ENCODE assay signal across 11 mouse cellular contexts in the genomic region with DNA sequence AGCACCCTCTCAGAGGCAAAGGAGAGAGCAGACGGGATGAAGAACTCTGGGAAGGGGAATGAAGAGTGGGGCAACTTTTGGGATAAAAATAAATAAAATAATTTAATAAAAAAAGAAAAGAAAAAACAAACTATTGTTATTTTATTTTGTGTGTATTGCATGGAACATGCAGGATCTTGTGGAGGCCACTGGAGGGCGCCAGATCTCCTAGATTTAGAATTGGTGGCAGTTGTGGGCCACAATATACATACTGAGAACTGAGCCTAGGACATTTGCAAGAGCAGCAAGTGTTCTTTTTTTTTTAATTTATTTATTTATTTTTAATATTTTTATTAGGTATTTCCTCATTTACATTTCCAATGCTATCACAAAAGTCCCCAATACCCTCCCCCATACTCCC.
A peak's percentile ranks its signal among the peaks of the same experiment; 100 is the strongest.
DNase-seq lines count a peak whose midpoint lies in the region; ATAC-seq and TF ChIP-seq lines count a peak whose summit lies in the region.
"Had no signal": no experiment of that assay in that cellular context is flagged by ENCODE, and none has a peak within 500 bp of the region (broad histone marks: within the 10 kb centered on the region; RNA-seq: fewer than 3 reads in every experiment).

No protein-coding gene starts in this region.

- 23% methylated on average over 2 of the region's 2 CpGs for WGBS in liver, adult 2 months
- 18% methylated on average over 2 of the region's 2 CpGs for WGBS in liver, embryonic 12.5 days (ENCODE audit: insufficient replicate concordance)

- no peak overlapping the region for H3K4me2 ChIP-seq in liver, embryonic 12.5 days

- H3K27me3 ChIP-seq in liver, adult 2 months (ENCODE audit: control insufficient read depth, insufficient read depth, low read length) = no peaks in the 10 kb centered on the region
- no peaks in the 10 kb centered on the region for H3K27me3 ChIP-seq in liver, embryonic 12.5 days (replicated peaks)

- ATAC-seq in liver, embryonic 12.5 days = no peak

- H3K9ac ChIP-seq in liver, adult 2 months (ENCODE audit: low read depth, low read length) = no peak overlapping the region
- H3K9ac ChIP-seq in liver, embryonic 12.5 days = no peak overlapping the region

- no peaks in the 10 kb centered on the region for H3K36me3 ChIP-seq in liver, adult 2 months (ENCODE audit: control insufficient read depth, insufficient read depth, low read length)
- H3K36me3 ChIP-seq in liver, embryonic 12.5 days = no peaks in the 10 kb centered on the region

- TF ChIP-seq POLR2A in liver, adult 2 months (IDR thresholded peaks at IDR 0.05; ENCODE audit: extremely low read depth, insufficient read depth, low read length) = no peak

- H3K27ac ChIP-seq in liver, adult 2 months (replicated peaks; ENCODE audit: insufficient read depth, low read depth, low read length) = no peak overlapping the region
- H3K27ac ChIP-seq in liver, embryonic 12.5 days = no peak overlapping the region

- no peak overlapping the region for H3K4me3 ChIP-seq in liver, adult 2 months (ENCODE audit: insufficient read depth, low read depth, low read length)
- H3K4me3 ChIP-seq in liver, embryonic 12.5 days = no peak overlapping the region

- peak; percentile 5 to 18 for DNase-seq in adrenal gland, postnatal 36 days
- no peak for DNase-seq in adrenal gland, adult 8-10 months
- DNase-seq in liver, adult 2 months (ENCODE audit: extremely low read depth, low read depth, low spot score) = peak; percentile 8
- DNase-seq in ES-CJ7 (ENCODE audit: low read depth, low spot score) = peak; percentile 33
- DNase-seq in embryo, embryonic 10.5 days (ENCODE audit: low spot score) = peak; percentile 5
- no peak for DNase-seq in MN1 (ENCODE audit: low spot score)
- no peak for DNase-seq in layer of hippocampus, postnatal 10 days (ENCODE audit: low spot score in 2 of 2)
- DNase-seq: cerebellum, adult 8-10 months; lung, adult 2 months; thymus, adult 2 months had no signal

- H3K79me2 ChIP-seq in liver, adult 2 months (ENCODE audit: control insufficient read depth, insufficient read depth, low read length) = no peaks in the 10 kb centered on the region

- H3K9me3 ChIP-seq in liver, embryonic 12.5 days (replicated peaks) = no peaks in the 10 kb centered on the region

- TF ChIP-seq CTCF in liver, adult 2 months (IDR thresholded peaks at IDR 0.05; ENCODE audit: low read depth, low read length) = peak; percentile 38; the same call in 1 of the 2 replicates

- no peaks in the 10 kb centered on the region for H3K4me1 ChIP-seq in liver, adult 2 months (ENCODE audit: control insufficient read depth, insufficient read depth, low read length)
- no peaks in the 10 kb centered on the region for H3K4me1 ChIP-seq in liver, embryonic 12.5 days

Comparison
In these comparisons a context has a peak if more than half of its experiments do, and no peak if none do; other contexts are left out.
1. DNase-seq: peak in adrenal gland, postnatal 36 days (2 of 2), liver, adult 2 months (single experiment), ES-CJ7 (single experiment) and embryo, embryonic 10.5 days (single experiment); none in adrenal gland, adult 8-10 months (single experiment), MN1 (single experiment) and layer of hippocampus, postnatal 10 days (0 of 2).